Mouse (Mus musculus) liver, embryonic 12.5 days (tissue): ENCODE results near the gene Gm11027. TPM values are rescaled to one million over a fixed set of nuclear protein-coding genes. Genes with fewer than 3 reads are reported as not detected.
"Not testable (repeated sequence)": the region's sequence is repeated elsewhere in the genome, so short reads cannot be mapped to it uniquely, and the experiment has no call there.

Experiments
- ATAC-seq: fragments of 200-750 bp; cut with Nextera tagmentation; 2 replicates; pipeline ENCODE4 v1.8.0; 2017; ENCODE audit warnings: moderate number of reproducible peaks, mild to moderate bottlenecking, moderate library complexity
- H3K27ac ChIP-seq: fragments of 300-500 bp; sonication (generic); 2 replicates; pipeline ENCODE4 v1.5.1; 2016; ENCODE audit warnings: mild to moderate bottlenecking
- H3K27me3 ChIP-seq: fragments of 300-500 bp; sonication (generic); replicated peaks from 2 replicates; pipeline ENCODE4 v1.6.1; 2016; ENCODE audit warnings: mild to moderate bottlenecking, moderate library complexity
- H3K36me3 ChIP-seq: fragments of 300-500 bp; sonication (generic); 2 replicates; pipeline ENCODE4 v1.6.1; 2016; ENCODE audit warnings: mild to moderate bottlenecking, moderate library complexity
- H3K4me1 ChIP-seq: fragments of 300-500 bp; sonication (generic); 2 replicates; pipeline ENCODE4 v1.6.1; 2016
- H3K4me2 ChIP-seq: fragments of 300-500 bp; sonication (generic); 2 replicates; pipeline ENCODE4 v1.6.1; 2016; ENCODE audit warnings: mild to moderate bottlenecking, moderate library complexity
- H3K4me3 ChIP-seq: fragments of 300-500 bp; sonication (generic); 2 replicates; pipeline ENCODE4 v1.5.1; 2016; ENCODE audit warnings: mild to moderate bottlenecking, moderate library complexity
- H3K9ac ChIP-seq: fragments of 300-500 bp; sonication (generic); 2 replicates; pipeline ENCODE4 v1.6.1; 2016; ENCODE audit warnings: mild to moderate bottlenecking, moderate library complexity
- H3K9me3 ChIP-seq: fragments of 300-500 bp; sonication (generic); replicated peaks from 2 replicates; pipeline ENCODE4 v1.6.1; 2016; ENCODE audit warnings: mild to moderate bottlenecking, moderate library complexity
- WGBS: fragments of 180-500 bp; shearing (Covaris S2); methylation state at CpG from one replicate; pipeline ENCODE4 v1.1.7; 2016; ENCODE audit not compliant: insufficient replicate concordance; 5-methylcytosine and 5-hydroxymethylcytosine counted together
- polyA plus RNA-seq: library from polyadenylated mRNA; unstranded; fragments of >200 nt; fragmentation: Nextera tagmentation; extraction: Ambion mirVana; gene quantifications from 2 replicates; pipeline ENCODE4 v1.2.1, GENCODE M21; 2016

Gm11027 gene
- polyA plus RNA-seq, result not detected in 2 replicates

DNA sequence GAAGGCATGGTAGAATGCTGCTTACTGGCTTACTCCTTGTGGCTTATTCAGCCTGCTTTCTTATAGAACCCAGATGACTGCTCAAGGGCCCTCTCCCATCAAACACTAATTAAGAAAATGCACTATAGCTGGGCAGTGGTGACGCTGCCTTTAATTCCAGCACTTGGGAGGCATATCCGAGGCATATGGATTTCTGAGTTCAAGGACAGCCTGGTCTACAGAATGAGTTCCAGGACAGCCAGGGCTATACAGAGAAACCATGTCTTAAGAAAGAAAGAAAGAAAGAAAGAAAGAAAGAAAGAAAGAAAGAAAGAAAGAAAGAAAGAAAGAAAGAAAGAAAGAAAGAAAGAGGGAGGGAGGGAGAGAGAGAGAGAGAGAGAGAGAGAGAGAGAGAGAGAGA is at the start of gene Gm11027:
Gene Gm11027 (plus strand): TSS at position 301 of the 400 bp plus-strand sequence.
- not testable (repeated sequence) for ATAC-seq, H3K27ac ChIP-seq, H3K4me2 ChIP-seq

DNA sequence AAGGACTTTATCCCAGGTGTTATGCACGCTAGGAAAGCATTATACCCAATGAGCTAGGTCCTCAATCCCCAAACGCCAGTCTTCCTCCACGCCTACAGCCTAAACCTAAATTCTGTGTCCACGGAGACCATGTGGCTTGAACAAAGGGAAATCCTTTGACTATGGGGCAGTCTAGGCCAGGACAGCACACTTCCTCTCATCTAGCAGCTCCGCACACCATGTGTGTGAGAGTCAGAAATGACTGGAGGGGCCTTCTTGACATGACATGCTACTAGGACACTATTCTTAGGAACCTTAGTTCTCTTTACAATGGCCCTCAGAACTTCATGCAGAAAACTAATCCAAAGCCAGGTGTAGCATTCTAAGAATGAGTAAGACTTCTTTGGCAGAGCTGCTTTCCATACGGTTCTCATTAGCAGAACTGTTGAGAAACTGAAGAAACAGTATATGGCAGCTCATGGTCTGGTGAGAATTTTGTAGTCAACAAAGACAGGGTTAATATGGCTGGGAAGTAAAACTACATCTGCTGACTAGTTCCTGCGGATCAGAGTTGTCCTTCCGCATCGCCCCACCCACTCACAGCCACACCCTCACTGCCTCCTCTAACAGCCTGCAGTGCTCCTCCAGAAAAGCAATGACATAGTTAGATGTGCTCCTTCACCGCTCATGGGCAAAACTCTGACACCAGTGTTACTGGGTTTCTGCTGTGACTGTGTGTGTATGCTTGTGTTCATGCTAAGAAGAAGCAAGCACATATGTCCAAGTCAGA is 48.7 kb upstream of the Gm11027 start:
- 75% methylated on average over 10 of the region's 10 CpGs for WGBS

More for the DNA sequence above, at the start of gene Gm11027:
- not testable (repeated sequence) for H3K4me3 ChIP-seq, H3K27me3 ChIP-seq, H3K9ac ChIP-seq, H3K36me3 ChIP-seq, H3K9me3 ChIP-seq
- WGBS, result 80% methylated on average over 2 of the region's 2 CpGs
- H3K4me1 ChIP-seq, result peaks cover 54% of the 10 kb centered on the region

DNA sequence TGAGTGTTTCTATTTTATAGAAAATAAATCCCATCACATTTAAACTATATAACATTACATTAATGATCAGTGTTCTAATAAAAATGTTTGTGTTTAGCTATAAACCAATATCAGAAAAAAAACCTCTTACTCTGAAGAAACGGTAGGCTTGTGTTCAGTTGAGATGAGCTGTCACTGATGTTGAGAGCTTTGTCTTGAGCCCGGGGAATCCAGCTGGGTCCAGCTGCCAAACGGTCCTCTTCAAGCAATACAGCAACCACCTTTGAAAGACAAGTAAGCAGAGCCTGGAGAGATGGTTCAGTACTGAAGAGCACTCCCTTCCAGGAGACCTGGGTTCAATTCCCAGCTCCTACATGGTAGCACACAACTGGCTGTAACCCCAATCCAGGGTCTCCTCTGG is 45.7 kb upstream of the Gm11027 start:
- H3K9me3 ChIP-seq, result no peaks in the 10 kb centered on the region
- H3K4me2 ChIP-seq, result no peak overlapping the region
- no peak overlapping the region for H3K27ac ChIP-seq
- no peak overlapping the region for H3K4me3 ChIP-seq
- H3K36me3 ChIP-seq, result peaks cover 3% of the 10 kb centered on the region; the same call in 1 of the 2 replicates
- WGBS, result 81% methylated on average over 3 of the region's 3 CpGs
- H3K9ac ChIP-seq, result no peak overlapping the region
- ATAC-seq, result no peak
- no peaks in the 10 kb centered on the region for H3K27me3 ChIP-seq
- H3K4me1 ChIP-seq, result no peaks in the 10 kb centered on the region

More for the DNA sequence above, 48.7 kb upstream of the Gm11027 start:
- H3K27me3 ChIP-seq, result no peaks in the 10 kb centered on the region
- H3K36me3 ChIP-seq, result peaks cover 10% of the 10 kb centered on the region
- H3K4me3 ChIP-seq, result no peak overlapping the region
- no peaks in the 10 kb centered on the region for H3K9me3 ChIP-seq
- no peak overlapping the region for H3K9ac ChIP-seq
- no peak for ATAC-seq
- no peak overlapping the region for H3K27ac ChIP-seq
- no peak overlapping the region for H3K4me2 ChIP-seq
- H3K4me1 ChIP-seq, result no peaks in the 10 kb centered on the region

DNA sequence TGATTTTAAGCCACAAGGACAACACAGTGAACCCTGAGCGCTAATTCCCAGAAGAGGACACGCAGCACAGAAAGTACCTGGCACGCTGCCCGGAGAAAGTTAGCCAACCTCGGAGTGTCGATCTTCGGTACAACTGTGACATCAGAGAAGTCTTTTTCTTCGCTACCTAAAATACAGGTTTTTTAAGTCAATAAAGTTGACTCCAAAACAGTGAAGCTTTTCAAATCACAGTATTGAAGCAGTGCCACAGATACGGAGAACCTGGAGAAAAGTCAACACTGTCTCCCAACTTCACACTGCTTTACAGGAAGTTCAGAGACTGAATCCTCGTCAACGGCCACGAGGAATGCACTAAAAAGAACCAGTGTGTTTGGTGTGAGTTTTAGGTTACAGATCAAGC is 43.6 kb upstream of the Gm11027 start:
- no peak for ATAC-seq
- no peaks in the 10 kb centered on the region for H3K27me3 ChIP-seq
- WGBS, result 81% methylated on average over 12 of the region's 12 CpGs
- no peak overlapping the region for H3K4me2 ChIP-seq
- H3K4me1 ChIP-seq, result peaks cover 1% of the 10 kb centered on the region; the same call in 1 of the 2 replicates
- no peaks in the 10 kb centered on the region for H3K36me3 ChIP-seq
- no peak overlapping the region for H3K9ac ChIP-seq
- H3K9me3 ChIP-seq, result no peaks in the 10 kb centered on the region
- no peak overlapping the region for H3K27ac ChIP-seq
- no peak overlapping the region for H3K4me3 ChIP-seq

DNA sequence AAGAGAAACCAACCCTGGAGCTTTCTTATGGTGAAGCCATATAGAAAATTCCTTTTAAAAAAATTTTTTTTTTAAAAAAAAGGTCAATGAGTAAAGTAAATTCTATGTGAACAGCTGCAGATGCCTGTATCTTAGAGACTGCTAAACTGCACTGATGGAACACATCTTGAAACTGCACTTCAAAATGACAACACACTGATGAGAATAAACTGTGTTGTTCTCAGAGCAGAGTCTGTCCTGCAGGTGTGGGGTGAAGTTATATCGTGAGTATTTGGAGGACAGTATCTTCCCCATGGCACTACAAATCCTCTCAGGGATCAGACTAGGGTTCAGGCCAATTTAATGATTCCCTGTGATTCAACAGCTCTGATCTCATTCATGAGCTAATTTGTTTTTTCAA is 43.1 kb upstream of the Gm11027 start:
- H3K4me3 ChIP-seq, result no peak overlapping the region
- no peak overlapping the region for H3K9ac ChIP-seq
- H3K36me3 ChIP-seq, result no peaks in the 10 kb centered on the region
- H3K27me3 ChIP-seq, result no peaks in the 10 kb centered on the region
- H3K27ac ChIP-seq, result no peak overlapping the region
- no peak for ATAC-seq
- 79% methylated on average over 1 of the region's 1 CpGs for WGBS
- H3K4me1 ChIP-seq, result peaks cover 3% of the 10 kb centered on the region; the same call in 1 of the 2 replicates
- no peak overlapping the region for H3K4me2 ChIP-seq
- no peaks in the 10 kb centered on the region for H3K9me3 ChIP-seq

DNA sequence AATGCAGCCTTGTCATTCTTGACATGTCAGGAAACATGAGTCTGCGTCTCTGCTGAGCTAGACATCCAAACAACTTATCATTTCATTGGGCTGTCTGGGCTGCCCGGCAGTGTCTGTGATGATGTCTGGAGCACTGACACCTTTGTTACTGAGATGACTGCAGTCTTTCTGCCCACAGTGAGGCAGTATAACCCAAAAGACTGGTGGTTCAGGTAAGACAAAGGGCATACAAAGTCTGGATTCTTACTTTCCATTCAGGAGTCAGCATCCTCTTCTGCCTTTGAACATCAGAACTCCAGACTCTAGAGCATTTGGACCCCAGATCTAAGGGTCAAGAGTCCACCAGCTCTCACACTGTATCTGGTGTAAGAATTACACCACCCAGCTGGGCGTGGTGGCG is 39.8 kb upstream of the Gm11027 start:
- no peak overlapping the region for H3K4me2 ChIP-seq
- H3K27ac ChIP-seq, result no peak overlapping the region
- 65% methylated on average over 4 of the region's 4 CpGs for WGBS
- no peak overlapping the region for H3K4me3 ChIP-seq
- no peaks in the 10 kb centered on the region for H3K27me3 ChIP-seq
- no peaks in the 10 kb centered on the region for H3K36me3 ChIP-seq
- H3K4me1 ChIP-seq, result peaks cover 3% of the 10 kb centered on the region; the same call in 1 of the 2 replicates
- H3K9ac ChIP-seq, result no peak overlapping the region
- H3K9me3 ChIP-seq, result no peaks in the 10 kb centered on the region
- peak; percentile 21; the same call in 1 of the 2 replicates for ATAC-seq

DNA sequence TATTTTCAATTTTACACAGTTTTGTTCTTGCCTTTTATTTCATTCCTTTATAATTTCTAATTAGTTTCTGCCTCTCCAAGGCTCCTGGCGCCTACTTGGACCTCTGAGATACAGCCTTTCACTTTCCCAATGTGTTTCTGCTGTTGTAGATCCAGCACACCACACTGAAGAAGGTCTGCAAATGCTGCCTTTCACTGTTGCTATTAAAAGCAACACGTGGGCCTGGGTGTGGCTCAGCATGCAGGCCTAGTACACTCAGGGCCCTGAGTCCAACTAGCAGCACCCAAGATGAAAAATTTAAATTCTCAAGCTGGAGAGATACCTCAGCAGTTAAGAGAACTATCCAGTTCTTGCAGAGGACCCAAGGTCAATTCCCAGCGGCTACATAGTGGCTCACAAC is 38.5 kb upstream of the Gm11027 start:
- no peak overlapping the region for H3K4me2 ChIP-seq
- H3K27me3 ChIP-seq, result no peaks in the 10 kb centered on the region
- WGBS, result 70% methylated on average over 3 of the region's 3 CpGs
- no peak overlapping the region for H3K4me3 ChIP-seq
- no peak overlapping the region for H3K27ac ChIP-seq
- ATAC-seq, result no peak
- H3K4me1 ChIP-seq, result peaks cover 3% of the 10 kb centered on the region; the same call in 1 of the 2 replicates
- no peak overlapping the region for H3K9ac ChIP-seq
- no peaks in the 10 kb centered on the region for H3K36me3 ChIP-seq
- H3K9me3 ChIP-seq, result no peaks in the 10 kb centered on the region

DNA sequence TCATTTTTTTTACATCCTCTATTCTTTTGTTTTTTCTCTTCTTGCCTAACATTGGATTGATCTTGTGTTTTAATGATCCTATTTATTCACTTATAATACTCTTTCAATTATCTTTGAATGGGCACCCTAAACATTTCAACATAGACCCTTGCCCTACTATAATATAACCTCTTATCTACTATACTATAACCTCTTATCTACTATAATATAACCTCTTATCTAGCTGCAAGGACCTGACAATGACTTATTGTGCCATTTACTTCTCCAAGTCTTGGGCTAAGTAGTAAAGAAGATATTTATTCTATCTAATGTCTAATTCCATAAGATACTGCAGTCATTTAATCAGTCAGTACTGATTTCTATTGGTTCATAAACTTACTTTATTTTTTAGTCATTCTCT is 36.8 kb upstream of the Gm11027 start:
- H3K4me1 ChIP-seq, result peaks cover 3% of the 10 kb centered on the region; the same call in 1 of the 2 replicates
- H3K9ac ChIP-seq, result no peak overlapping the region
- no peaks in the 10 kb centered on the region for H3K36me3 ChIP-seq
- H3K4me3 ChIP-seq, result no peak overlapping the region
- H3K9me3 ChIP-seq, result no peaks in the 10 kb centered on the region
- no peak overlapping the region for H3K27ac ChIP-seq
- H3K27me3 ChIP-seq, result no peaks in the 10 kb centered on the region
- no peak overlapping the region for H3K4me2 ChIP-seq
- ATAC-seq, result no peak

DNA sequence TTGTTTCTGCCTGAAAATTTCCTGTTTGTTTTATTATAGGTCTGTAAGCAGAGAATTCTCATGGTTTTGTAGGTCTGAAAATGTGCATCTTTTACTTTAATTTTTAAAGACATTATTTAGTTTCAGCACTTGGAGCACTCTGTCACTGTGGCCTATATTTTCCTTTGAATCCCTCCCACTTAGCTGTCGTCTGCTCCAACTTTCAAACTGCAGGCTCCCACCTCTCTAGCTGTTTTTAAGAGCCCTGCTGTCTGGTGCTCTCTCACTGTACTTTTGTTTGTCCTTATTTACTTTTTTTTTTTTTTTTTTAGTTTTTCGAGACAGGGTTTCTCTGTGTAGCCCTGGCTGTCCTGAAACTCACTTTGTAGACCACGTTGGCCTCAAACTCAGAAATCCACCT is 36.4 kb upstream of the Gm11027 start:
- ATAC-seq, result no peak

DNA sequence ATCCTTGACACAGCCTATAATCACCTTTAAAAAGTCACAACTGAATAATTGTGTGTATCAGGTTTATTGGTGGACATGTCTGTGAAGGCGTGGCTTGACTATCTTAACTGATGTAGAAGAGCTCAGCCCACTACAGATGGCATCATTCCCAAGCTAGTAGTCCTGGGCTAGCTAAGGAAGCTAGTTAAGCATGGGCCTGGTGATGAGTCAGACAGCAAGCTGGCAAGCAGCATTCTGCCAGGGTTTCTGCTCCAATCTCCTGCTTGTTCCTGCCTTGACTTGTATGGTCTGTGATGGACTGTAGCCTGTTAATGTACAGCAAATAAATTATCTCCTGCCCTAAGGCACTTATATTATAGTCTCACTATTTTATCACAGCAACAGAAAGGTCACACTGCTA is 30.6 kb upstream of the Gm11027 start:
- WGBS, result 58% methylated on average over 1 of the region's 1 CpGs
- no peaks in the 10 kb centered on the region for H3K9me3 ChIP-seq
- H3K4me3 ChIP-seq, result no peak overlapping the region
- H3K4me2 ChIP-seq, result no peak overlapping the region
- no peaks in the 10 kb centered on the region for H3K27me3 ChIP-seq
- no peak for ATAC-seq
- no peaks in the 10 kb centered on the region for H3K4me1 ChIP-seq
- peaks cover 15% of the 10 kb centered on the region; the same call in 1 of the 2 replicates for H3K36me3 ChIP-seq
- no peak overlapping the region for H3K27ac ChIP-seq
- no peak overlapping the region for H3K9ac ChIP-seq

More for the DNA sequence above, 36.4 kb upstream of the Gm11027 start:
- H3K27ac ChIP-seq, result no peak overlapping the region
- H3K4me3 ChIP-seq, result no peak overlapping the region
- no peaks in the 10 kb centered on the region for H3K9me3 ChIP-seq
- 69% methylated on average over 3 of the region's 3 CpGs for WGBS
- no peaks in the 10 kb centered on the region for H3K27me3 ChIP-seq
- no peak overlapping the region for H3K9ac ChIP-seq
- H3K4me2 ChIP-seq, result no peak overlapping the region
- no peaks in the 10 kb centered on the region for H3K36me3 ChIP-seq
- H3K4me1 ChIP-seq, result peaks cover 3% of the 10 kb centered on the region; the same call in 1 of the 2 replicates

DNA sequence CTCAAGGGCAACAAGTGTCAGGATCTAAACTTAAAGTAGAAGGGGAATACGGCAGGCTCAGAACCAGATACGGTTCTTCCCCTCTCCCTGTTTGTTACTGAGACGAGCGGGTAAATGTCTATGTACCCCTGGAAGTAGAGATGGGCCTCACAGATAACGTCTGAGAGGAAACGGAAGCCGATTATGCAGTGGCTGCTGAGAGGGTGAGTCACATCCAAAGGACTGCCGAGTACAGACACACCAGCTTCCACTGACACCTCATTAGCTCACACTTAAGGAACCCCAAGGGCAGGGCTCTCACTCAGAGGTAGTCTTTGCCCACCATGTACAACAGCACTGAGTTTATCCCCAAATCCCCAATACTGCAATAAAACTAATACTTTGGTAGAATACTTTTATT is 20.5 kb upstream of the Gm11027 start:
- peaks cover 13% of the 10 kb centered on the region for H3K36me3 ChIP-seq
- no peak overlapping the region for H3K9ac ChIP-seq
- no peak overlapping the region for H3K27ac ChIP-seq
- 20% methylated on average over 8 of the region's 8 CpGs for WGBS
- no peak overlapping the region for H3K4me2 ChIP-seq
- no peak overlapping the region for H3K4me3 ChIP-seq
- H3K4me1 ChIP-seq, result peaks cover 25% of the 10 kb centered on the region
- H3K9me3 ChIP-seq, result no peaks in the 10 kb centered on the region
- ATAC-seq, result peak; percentile 43; the same call in 1 of the 2 replicates
- H3K27me3 ChIP-seq, result no peaks in the 10 kb centered on the region

DNA sequence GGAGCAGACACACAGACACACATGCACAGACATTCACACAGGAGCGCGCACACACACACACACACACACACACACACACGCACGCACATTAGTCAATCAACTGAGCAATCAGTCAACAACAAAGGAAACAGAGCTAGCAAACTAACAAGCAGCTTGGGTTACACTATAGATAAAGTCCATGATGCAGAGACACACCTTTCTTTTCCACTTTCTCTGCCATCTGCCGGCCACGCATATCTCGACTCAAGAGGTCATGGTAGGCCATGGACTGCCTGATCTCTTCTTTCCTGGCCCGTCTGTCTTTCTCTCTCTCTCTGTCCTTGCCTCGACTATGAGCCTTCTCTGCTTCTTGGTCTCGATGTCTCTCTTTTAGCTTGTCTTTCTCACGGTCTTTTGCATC is 19.6 kb upstream of the Gm11027 start:
- Histone ChIP-seq H3K9ac (no peak overlapping the region), H3K4me3 (no peak overlapping the region), H3K27ac (no peak overlapping the region), H3K4me2 (no peak overlapping the region), H3K27me3 (no peaks in the 10 kb centered on the region), H3K4me1 (peaks cover 25% of the 10 kb centered on the region), H3K9me3 (no peaks in the 10 kb centered on the region), H3K36me3 (peaks cover 13% of the 10 kb centered on the region)
- peak; percentile 68 for ATAC-seq
- 65% methylated on average over 11 of the region's 11 CpGs for WGBS
